Mouse (Mus musculus) liver, embryonic 14.5 days (tissue): ENCODE data around the gene Itgb3. TPM values are rescaled to one million over a fixed set of nuclear protein-coding genes. Genes with fewer than 3 reads are reported as not detected.

ENCODE experiments used
- ATAC-seq: fragments of 200-750 bp; cut with Nextera tagmentation; 2 replicates; pipeline ENCODE4 v1.8.0; 2017; ENCODE audit warnings: moderate number of reproducible peaks, mild to moderate bottlenecking, moderate library complexity; ENCODE audit not compliant: insufficient read depth
- DNase-seq, 3 experiments: peaks; one replicate each; pipeline ENCODE4 v3.0.0-alpha.2; 2012 to 2013; ENCODE audit warnings: low read depth in 3 of 3, low spot score in 3 of 3
- H3K27ac ChIP-seq: fragments of 300-500 bp; sonication (generic); 2 replicates; pipeline ENCODE4 v1.5.1; 2014; ENCODE audit warnings: moderate library complexity, mild to moderate bottlenecking, control low read depth, inconsistent platforms
- H3K27me3 ChIP-seq: fragments of 300-500 bp; sonication (generic); 2 replicates; pipeline ENCODE4 v1.6.1; 2014; ENCODE audit warnings: mild to moderate bottlenecking, low read length, moderate library complexity; ENCODE audit not compliant: control insufficient read depth, insufficient read depth
- H3K36me3 ChIP-seq: fragments of 300-500 bp; sonication (generic); replicated peaks from 2 replicates; pipeline ENCODE4 v1.6.1; 2014; ENCODE audit warnings: low read depth; ENCODE audit not compliant: control insufficient read depth, insufficient read depth
- H3K4me1 ChIP-seq, 2 experiments: fragments of 200-500 bp in 1 of 2; fragments of 300-500 bp in 1 of 2; sonication (generic) in 1 of 2; replicated peaks; 2 replicates each; pipeline ENCODE4 v1.6.1; 2012 to 2014; ENCODE audit warnings: antibody characterized with exemption in 1 of 2, inconsistent platforms in 1 of 2, low read length in 1 of 2; ENCODE audit not compliant: control insufficient read depth in 2 of 2, insufficient read depth in 2 of 2
- H3K4me2 ChIP-seq: fragments of 300-500 bp; sonication (generic); 2 replicates; pipeline ENCODE4 v1.6.1; 2014; ENCODE audit warnings: low read depth, mild to moderate bottlenecking, control low read depth, moderate library complexity
- H3K4me3 ChIP-seq, 2 experiments: fragments of 200-500 bp in 1 of 2; fragments of 300-500 bp in 1 of 2; sonication (generic) in 1 of 2; 2 replicates each; pipeline ENCODE4 v1.5.1; 2012 to 2014; ENCODE audit warnings: low read depth in 2 of 2, low read length in 2 of 2, mild to moderate bottlenecking in 2 of 2, control low read depth in 1 of 2, inconsistent platforms in 1 of 2, moderate library complexity in 1 of 2; ENCODE audit not compliant: insufficient read depth in 1 of 2
- H3K9ac ChIP-seq: fragments of 300-500 bp; sonication (generic); replicated peaks from 2 replicates; pipeline ENCODE4 v1.6.1; 2014; ENCODE audit warnings: mild to moderate bottlenecking, control low read depth, moderate library complexity
- H3K9me3 ChIP-seq: fragments of 300-500 bp; sonication (generic); 2 replicates; pipeline ENCODE4 v1.6.1; 2016; ENCODE audit warnings: low read length, mixed read lengths; ENCODE audit not compliant: control insufficient read depth
- CTCF ChIP-seq: IDR thresholded peaks from 2 replicates; pipeline ENCODE4 v1.5.1; 2016; ENCODE audit warnings: antibody characterized with exemption, low read depth, control low read depth
- EP300 ChIP-seq: IDR thresholded peaks from 2 replicates; pipeline ENCODE4 v1.6.1; 2016; ENCODE audit warnings: antibody characterized with exemption, low read depth
- WGBS: fragments of 180-500 bp; shearing (Covaris S2); extraction: QIAGEN DNeasy Blood & Tissue Kit; methylation state at CpG from one replicate; pipeline ENCODE4 v1.1.7; 2014; ENCODE audit not compliant: insufficient replicate concordance; 5-methylcytosine and 5-hydroxymethylcytosine counted together
- polyA plus RNA-seq, 2 experiments: library from polyadenylated mRNA; depleted of rRNA in 1 of 2; stranded (reverse) in 1 of 2; unstranded in 1 of 2; fragments of >200 nt; fragmentation: Nextera tagmentation in 1 of 2; extraction: Ambion mirVana in 1 of 2; gene quantifications; 2 replicates each; pipeline versions ENCODE4 v1.2.1 to v1.2.3; 2012 to 2014

The Itgb3 gene
- polyA plus RNA-seq, 2 experiments = 5.7 to 11.2 TPM

DNA sequence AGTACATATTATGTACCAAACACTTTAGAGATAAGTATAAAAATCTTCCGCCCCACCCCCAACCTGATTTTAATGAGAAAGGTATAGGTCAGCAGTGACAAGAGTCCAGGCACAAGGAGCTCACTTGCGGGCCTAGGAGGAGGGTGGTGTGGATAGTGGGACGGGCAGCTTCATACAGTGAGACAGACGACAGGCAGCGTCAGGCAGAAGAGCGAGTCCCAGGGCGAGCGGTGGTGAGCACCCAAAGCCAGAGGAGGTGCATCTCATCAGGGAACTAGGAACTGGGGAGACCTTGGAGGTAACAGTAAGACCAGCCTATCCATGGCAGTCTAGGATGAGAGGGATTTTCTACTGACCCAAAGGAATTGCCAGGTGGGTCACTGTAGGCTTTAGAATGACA, 28.2 kb upstream of the Itgb3 start:
- Histone ChIP-seq H3K4me3 (no peak overlapping the region), H3K27me3 (peaks cover 7% of the 10 kb centered on the region; the same call in 1 of the 2 replicates), H3K4me2 (no peak overlapping the region), H3K4me1 (no peaks in the 10 kb centered on the region), H3K9me3 (no peaks in the 10 kb centered on the region), H3K9ac (no peak overlapping the region), H3K36me3 (no peaks in the 10 kb centered on the region), H3K27ac (no peak overlapping the region)
- no peak for ATAC-seq
- DNase-seq = no peak
- no peak for TF ChIP-seq EP300
- no peak for TF ChIP-seq CTCF
- 79% methylated on average over 8 of the region's 8 CpGs for WGBS

GRCm38 (mm10) chr11:104580091-104580490, 27.7 kb upstream of the Itgb3 start:
- WGBS = 60% methylated on average over 6 of the region's 6 CpGs
- H3K4me2 ChIP-seq = no peak overlapping the region
- H3K4me3 ChIP-seq = no peak overlapping the region
- no peak overlapping the region for H3K27ac ChIP-seq
- TF ChIP-seq CTCF (no peak), EP300 (no peak)
- no peak overlapping the region for H3K9ac ChIP-seq
- H3K36me3 ChIP-seq = no peaks in the 10 kb centered on the region
- peaks cover 7% of the 10 kb centered on the region; the same call in 1 of the 2 replicates for H3K27me3 ChIP-seq
- DNase-seq = no peak
- no peak for ATAC-seq
- H3K9me3 ChIP-seq = no peaks in the 10 kb centered on the region
- H3K4me1 ChIP-seq = no peaks in the 10 kb centered on the region

DNA sequence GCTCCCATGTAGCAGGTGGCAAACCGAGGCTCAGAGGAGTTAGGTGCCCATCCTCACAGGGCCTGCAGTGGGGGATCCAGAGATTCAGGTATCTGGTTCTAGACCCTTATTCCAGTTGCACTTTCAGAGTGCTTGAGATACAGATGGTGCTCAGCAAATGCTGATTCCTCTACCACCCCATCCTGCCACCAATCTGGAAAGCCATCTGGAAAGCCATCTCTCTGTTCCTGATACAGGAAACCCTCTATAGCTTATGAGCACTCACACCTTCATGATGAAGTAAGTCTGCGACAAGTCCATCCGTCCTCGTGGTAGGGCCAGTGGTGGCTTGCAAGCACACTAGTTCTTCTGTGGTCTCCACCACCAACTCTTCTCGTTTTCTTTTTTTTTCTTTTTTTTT, 27.2 kb upstream of the Itgb3 start:
- Histone ChIP-seq H3K36me3 (no peaks in the 10 kb centered on the region), H3K4me3 (no peak overlapping the region), H3K27me3 (peaks cover 7% of the 10 kb centered on the region; the same call in 1 of the 2 replicates), H3K9me3 (no peaks in the 10 kb centered on the region), H3K4me1 (no peaks in the 10 kb centered on the region), H3K9ac (no peak overlapping the region), H3K4me2 (no peak overlapping the region), H3K27ac (no peak overlapping the region)
- ATAC-seq (no peak), DNase-seq (no peak)
- TF ChIP-seq EP300 (no peak), CTCF (no peak)
- 47% methylated on average over 5 of the region's 5 CpGs for WGBS

GRCm38 (mm10) chr11:104581446-104582307, 26.1 kb upstream of the Itgb3 start:
- peaks cover 7% of the 10 kb centered on the region; the same call in 1 of the 2 replicates for H3K27me3 ChIP-seq
- no peak for ATAC-seq
- H3K4me2 ChIP-seq = no peak overlapping the region; the same call in 1 of the 2 replicates
- 15% methylated on average over 18 of the region's 18 CpGs for WGBS
- TF ChIP-seq CTCF (no peak), EP300 (no peak)
- H3K27ac ChIP-seq = no peak overlapping the region
- no peak overlapping the region for H3K9ac ChIP-seq
- H3K4me1 ChIP-seq = no peaks in the 10 kb centered on the region
- no peaks in the 10 kb centered on the region for H3K9me3 ChIP-seq
- H3K4me3 ChIP-seq = no peak overlapping the region
- H3K36me3 ChIP-seq = no peaks in the 10 kb centered on the region
- DNase-seq = no peak

GRCm38 (mm10) chr11:104582308-104582606, 25.5 kb upstream of the Itgb3 start:
- no peak for TF ChIP-seq EP300
- no peak for TF ChIP-seq CTCF
- DNase-seq (no peak), ATAC-seq (no peak)
- H3K9me3 ChIP-seq = no peaks in the 10 kb centered on the region
- H3K4me1 ChIP-seq = no peaks in the 10 kb centered on the region
- H3K36me3 ChIP-seq = no peaks in the 10 kb centered on the region
- no peak overlapping the region for H3K27ac ChIP-seq
- peaks cover 7% of the 10 kb centered on the region; the same call in 1 of the 2 replicates for H3K27me3 ChIP-seq
- no peak overlapping the region for H3K4me2 ChIP-seq
- no peak overlapping the region for H3K9ac ChIP-seq
- H3K4me3 ChIP-seq = no peak overlapping the region
- WGBS = 37% methylated on average over 2 of the region's 2 CpGs
